Mouse (Mus musculus): ENCODE data around the gene Lztfl1.
"Not testable (repeated sequence)": the region's sequence is repeated elsewhere in the genome, so short reads cannot be mapped to it uniquely, and the experiment has no call there.

Lztfl1 gene

GRCm38 (mm10) chr9:123679198-123679597 lies 38.3 kb downstream of the Lztfl1 start:
- DNase-seq (ENCODE audit: low read depth), result no peak

- DNase-seq (ENCODE audit: low read depth), result no peak
Measured at GRCm38 (mm10) chr9:123678327-123679105, 39.0 kb downstream of the Lztfl1 start, which contains the start of the genes Ccr9 and Slc6a20a. Gene Ccr9 (plus strand): TSS chr9:123678439. Gene Slc6a20a (minus strand): TSS chr9:123678885.

DNA sequence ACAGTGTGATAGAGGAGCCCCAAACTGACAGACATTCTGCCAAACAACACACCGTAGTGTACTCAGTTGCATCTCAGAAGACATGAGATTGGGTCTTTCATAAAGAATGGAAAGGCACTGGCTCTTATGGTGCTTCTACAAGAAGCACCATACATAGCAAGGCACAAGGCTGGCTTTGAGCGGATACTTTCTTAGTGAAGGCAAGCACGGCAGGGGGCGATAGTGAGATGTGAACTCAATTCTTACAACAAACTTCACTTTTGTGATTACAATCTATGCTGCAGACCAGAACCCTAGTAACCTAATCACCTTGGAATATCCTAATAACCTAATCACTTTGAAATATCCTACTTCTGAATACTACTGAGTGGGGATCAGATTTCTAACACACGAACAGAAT lies 51.9 kb downstream of the Lztfl1 start:
- DNase-seq (ENCODE audit: low read depth), result peak; percentile 77

DNA sequence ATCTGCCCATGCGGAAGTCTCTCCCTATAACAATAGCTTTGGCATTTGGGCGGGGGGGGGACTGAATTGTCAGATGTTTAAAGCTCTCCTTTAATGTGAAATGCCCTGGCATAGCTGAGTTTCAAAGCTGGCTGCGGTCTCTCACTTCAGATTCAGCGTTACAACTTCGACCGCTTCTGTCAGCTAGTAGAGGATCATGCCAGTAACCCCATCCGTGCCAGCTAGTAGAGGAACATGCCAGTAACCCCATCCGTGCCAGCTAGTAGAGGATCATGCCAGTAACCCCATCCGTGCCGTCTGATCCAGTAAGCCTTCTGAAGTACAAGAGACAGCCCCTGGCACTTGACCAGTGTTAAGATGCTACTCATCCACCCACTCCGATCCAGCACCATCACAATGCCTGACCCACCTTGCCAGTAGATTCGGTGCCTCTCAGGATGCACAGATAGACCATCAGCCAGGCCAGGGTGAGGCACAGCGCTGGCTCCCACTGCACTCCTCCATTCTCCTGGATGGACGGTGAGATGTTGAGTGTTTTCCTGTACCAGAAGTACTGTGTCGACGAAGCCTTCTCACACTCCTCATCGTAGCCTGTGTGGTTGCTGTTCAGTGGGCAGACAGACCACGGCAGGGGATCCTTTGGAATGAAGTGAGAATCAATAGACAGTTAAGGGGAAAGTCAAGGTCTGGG lies 57.4 kb downstream of the Lztfl1 start:
- not testable (repeated sequence) for DNase-seq (ENCODE audit: low read depth)

DNA sequence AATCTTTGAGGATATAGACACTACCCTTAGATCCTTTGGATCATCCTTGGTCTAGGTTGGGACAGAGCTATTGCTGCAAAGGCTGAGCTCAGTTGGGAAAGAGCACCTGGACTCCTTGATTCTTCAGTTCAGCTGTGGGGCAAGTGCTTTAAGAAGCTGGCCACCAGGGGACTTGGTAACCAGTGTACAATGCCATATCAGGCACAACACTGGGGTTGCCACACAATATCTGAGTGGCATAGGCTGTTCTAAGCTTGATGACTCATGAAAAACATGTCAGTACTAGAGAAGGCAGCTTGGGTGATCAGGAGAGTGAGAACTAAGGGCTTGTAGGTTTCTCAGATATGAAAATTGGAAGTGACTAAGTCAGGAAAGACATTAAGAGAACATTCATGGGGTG lies 58.5 kb downstream of the Lztfl1 start:
- DNase-seq (ENCODE audit: low read depth), result no peak

- DNase-seq (ENCODE audit: low read depth), result no peak
Measured at GRCm38 (mm10) chr9:123657457-123657856, 60.0 kb downstream of the Lztfl1 start.

DNA sequence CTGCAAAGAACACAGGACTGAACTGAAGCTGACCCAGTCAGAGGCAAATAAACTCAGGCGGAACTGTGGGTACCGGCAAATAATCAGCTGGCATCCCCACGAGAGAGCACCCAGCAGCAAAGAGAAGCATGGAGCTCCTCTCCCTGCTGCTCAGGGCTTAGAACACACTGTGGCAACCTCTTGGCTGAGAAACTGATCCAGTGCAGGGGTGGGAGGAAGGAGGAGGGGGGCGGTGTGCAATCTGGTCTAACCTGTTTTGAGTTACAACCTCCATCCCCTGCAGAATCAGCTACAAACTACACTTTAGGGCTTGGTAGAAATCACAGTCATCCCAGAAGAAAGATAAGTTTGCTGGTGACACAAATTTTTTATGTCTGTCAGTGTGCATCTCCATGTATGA lies 66.1 kb downstream of the Lztfl1 start:
- no peak for DNase-seq (ENCODE audit: low read depth)

DNA sequence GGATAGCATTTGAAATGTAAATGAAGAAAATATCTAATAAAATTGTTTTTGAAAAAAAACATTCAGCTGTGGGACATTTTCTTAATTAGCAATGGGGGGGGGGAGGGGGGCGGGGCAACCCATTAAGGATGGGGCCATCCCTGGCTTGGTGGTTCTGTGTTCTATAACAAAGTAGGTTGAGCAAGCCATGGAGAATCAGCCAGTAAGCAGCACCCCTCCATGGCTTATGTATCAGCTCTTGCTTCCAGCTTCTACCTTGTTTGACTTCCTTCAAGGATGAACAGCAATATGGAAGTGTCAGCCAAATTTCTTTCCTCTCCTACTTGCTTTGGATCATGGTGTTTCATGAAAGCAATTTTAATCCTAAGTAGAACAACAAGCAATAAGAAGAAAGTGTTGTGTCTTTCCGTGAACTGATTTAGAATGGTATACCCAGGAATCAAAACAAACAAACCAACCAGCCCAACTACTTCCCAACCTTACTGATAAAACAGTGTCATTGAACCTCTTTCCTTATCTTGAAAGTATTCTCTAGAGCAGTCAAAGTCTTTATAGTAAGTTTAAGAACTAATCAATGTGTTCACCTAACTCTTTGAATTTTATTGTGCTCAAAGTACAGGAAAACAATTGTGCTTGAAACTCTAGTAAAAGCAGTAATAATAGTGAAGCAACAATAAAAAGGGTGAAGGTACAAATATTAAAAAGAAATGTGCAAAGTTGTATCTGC lies 67.5 kb downstream of the Lztfl1 start:
- DNase-seq (ENCODE audit: low read depth), result no peak
